Mouse (Mus musculus): Measurements from ENCODE around the gene Slfn5.
"Not testable (repeated sequence)": the region's sequence is repeated elsewhere in the genome, so short reads cannot be mapped to it uniquely, and the experiment has no call there.

Gene Slfn5

GRCm38 (mm10) chr11:82945636-82946035, 5.5 kb upstream of the Slfn5 start:
- no peak for DNase-seq (ENCODE audit: low spot score in 2 of 2)

- DNase-seq (ENCODE audit: low spot score in 2 of 2) = no peak
These were observed 3.7 kb upstream of the Slfn5 start for GRCm38 (mm10) chr11:82947457-82947856.

DNA sequence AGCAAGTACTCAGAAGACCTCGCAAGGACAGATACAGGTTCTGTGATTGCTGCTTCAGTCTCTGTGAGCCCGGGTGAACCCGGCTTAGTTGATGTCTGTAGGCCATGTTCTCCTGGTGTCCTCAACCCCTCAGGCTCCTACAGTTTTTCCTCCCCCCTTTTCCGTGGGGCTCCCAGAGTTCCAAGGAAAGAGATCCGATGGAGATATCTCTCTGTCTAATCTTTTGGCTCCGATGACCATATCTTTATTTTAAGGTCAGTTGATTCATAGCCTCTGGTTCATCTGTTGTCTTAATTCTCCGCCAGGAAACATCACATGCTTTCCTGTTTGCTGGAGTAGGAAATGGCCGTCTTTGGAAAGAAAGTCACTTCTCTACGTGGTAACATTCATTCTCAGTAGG, 2.1 kb upstream of the Slfn5 start:
- DNase-seq (ENCODE audit: low spot score in 2 of 2) = no peak

DNA sequence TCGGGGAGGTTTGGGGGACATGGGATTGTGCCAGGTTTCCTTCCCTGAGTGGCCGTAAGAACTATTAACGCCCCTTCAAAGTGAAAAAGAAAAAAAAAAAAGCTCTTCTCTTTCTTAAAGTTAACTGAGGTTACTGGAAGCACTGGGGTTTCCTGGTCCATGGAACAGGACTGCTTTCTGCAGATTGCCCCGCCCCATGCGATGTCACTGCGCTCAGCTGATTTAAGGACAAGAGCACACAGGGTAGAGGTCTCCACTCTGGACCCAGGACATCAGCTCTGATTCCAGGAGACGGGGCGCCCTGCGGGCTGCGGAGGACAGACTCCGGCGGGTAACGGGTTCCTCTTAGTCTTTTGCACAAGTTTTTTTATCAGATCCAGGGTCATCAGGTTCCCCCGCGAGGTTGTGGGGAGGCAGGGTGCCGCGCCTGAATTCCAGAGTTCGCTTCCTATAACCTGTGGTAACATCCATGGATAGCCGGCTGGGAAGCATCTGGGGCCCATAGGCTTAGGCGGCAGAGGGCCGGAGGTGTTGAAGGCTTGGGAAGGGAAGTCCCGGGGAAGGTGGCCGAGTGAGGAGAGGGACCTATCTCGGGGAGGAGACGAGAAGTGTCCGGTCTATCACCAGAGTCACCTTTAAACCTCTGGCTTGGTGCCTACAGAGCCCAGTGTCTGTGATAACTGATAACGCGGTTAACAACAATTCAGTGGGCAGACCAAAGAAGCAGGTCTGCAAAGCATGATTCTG, 889 bp downstream of the Slfn5 start:
- no peak for DNase-seq (ENCODE audit: low spot score in 2 of 2)

GRCm38 (mm10) chr11:82952612-82953542, 1.7 kb downstream of the Slfn5 start:
- DNase-seq (ENCODE audit: low spot score in 2 of 2) = no peak

DNA sequence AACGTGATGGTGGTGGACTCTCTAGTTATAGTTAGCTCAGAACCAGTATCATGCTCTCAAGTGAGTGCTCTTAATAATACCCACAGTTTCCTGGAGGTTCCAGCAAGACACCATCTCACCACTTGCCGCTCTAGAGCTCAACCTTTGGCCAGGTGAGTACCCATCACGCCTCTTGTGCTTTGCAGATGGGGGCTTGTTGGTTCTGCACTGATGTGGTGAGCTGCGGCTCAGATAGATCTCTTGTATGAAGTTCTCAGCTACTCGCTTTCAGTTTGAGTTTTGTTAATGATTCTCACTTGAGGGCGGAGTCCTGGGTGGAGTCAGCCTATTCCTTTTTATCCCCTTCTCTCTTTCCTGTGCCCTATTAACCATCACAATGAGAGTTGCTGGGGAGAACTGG, 3.5 kb downstream of the Slfn5 start:
- DNase-seq (ENCODE audit: low spot score in 2 of 2) = no peak

DNA sequence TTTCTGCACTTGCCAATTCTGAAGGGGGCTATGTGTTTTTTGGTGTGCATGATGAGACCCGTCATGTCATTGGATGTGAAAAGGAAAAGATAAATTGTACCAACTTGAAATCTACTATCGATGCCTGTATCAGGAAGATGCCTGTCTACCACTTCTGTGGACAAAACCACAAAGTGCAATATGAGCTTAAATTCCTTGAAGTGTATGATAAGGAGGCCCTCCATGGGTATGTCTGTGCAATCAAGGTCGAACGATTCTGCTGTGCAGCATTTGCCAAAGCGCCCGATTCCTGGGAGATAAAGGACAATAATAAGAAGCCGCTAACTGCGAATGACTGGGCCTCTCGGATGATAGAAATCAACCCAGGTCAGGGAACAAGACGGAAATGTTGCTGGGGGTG, 5.8 kb downstream of the Slfn5 start:
- DNase-seq (ENCODE audit: low spot score in 2 of 2) = no peak

- DNase-seq (ENCODE audit: low spot score in 2 of 2) = peak; percentile 12 to 32
These were observed 8.5 kb downstream of the Slfn5 start for GRCm38 (mm10) chr11:82959613-82960012.

DNA sequence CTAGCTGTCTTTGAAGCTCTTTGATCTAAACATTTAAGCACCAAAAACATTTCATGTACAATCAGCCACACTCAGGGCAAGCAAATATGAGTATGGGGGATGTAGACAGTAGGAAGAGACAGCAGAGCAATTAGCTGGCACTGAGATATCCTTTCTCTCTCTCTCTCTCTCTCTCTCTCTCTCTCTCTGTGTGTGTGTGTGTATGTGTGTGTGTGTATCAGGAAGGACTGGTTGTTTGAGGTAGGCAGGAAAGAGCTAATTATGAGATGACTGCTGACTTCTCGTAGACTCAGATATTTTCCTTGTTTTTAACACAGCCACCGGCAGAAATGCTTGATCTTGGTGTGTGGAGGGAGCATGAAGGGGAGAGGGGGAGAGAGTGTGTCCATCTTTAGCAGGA, 10.6 kb downstream of the Slfn5 start:
- no peak for DNase-seq (ENCODE audit: low spot score in 2 of 2)

DNA sequence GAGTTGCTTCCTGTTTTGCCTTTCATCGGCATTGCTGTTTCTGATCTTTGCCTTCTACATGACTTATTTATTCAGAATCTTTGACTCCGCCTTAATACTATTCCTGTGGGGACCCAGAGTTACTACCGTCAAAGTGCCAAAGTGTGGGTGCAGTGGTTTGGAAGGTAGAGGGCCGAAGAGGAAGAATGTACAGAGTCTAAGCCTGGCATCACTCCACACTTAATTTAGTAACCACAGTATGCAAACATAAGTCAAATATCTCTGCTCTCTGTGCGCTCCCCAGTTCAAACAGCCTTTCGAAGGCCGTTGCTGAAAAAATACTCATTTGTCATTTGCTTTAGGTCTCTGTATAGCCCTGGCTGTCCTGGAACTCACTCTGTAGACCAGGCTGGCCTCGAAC, 11.1 kb downstream of the Slfn5 start:
- DNase-seq (ENCODE audit: low spot score in 2 of 2) = no peak

DNA sequence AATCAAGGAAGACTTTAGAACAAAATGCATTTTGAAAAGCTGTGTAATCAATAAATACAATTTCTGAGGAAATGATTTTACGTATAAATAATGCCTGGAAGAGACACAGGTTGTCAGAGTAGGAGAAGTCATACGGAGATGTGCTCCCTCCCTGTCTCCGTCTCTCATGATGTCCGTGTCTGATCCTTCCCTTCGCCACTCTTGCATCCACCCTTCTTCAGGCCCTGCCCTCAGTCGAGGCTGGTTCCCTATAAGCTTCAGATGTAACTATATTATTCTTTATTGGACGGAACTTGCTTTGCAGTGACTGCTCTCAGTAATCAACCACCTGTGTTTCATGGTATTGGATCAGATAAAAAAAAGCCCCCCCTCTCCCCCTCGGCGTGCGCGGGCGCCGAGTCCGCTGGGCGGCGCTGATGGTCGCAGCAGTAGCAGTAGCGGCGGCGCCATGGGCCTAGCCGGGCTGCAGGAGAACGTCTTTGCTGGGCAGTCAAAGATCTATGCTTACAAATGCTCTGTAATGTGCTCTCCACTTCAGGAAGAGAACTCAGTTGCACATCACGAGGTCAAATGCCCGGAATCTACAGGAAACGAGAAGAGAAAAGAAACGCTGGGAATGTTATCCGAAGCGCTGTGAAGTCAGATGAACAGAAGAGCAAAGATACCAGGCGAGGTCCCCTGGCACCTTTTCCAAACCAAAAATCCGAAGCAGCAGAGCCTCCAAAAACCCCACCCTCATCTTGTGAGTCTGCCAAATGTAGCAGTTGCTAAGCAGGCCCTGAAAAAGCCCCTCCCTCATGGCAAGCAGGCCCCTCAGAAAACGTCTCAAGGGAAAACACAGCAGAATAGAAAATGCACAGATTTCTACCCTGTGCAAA, 19.8 kb downstream of the Slfn5 start:
- DNase-seq (ENCODE audit: low spot score in 2 of 2) = peak; percentile 13 to 16

GRCm38 (mm10) chr11:82971590-82971974, 20.4 kb downstream of the Slfn5 start:
- no peak for DNase-seq (ENCODE audit: low spot score in 2 of 2)

DNA sequence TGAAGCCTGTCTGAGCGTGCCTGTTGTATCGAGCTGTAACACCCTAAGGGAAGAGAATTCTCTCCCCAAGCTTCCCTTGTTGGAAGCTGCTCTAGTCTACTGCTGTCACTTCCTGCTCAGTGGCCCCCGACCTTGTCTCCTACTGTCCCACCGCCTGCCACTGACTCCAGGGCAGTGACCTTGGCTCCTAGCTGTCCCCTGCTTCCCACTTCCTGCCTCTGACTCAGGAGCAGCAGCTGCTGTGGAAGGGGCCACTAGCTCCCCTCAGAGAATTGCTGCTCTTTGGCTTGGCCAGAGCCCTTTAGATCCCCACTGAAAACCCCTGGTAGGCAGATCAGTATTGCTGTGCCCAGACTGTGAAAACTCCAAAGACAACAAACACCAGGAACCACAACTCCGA, 22.8 kb downstream of the Slfn5 start:
- no peak for DNase-seq (ENCODE audit: low spot score in 2 of 2)

GRCm38 (mm10) chr11:82982409-82982808, 31.3 kb downstream of the Slfn5 start:
- DNase-seq (ENCODE audit: low spot score in 2 of 2) = not testable (repeated sequence)

GRCm38 (mm10) chr11:82983193-82983592, 32.0 kb downstream of the Slfn5 start:
- no peak for DNase-seq (ENCODE audit: low spot score in 2 of 2)

DNA sequence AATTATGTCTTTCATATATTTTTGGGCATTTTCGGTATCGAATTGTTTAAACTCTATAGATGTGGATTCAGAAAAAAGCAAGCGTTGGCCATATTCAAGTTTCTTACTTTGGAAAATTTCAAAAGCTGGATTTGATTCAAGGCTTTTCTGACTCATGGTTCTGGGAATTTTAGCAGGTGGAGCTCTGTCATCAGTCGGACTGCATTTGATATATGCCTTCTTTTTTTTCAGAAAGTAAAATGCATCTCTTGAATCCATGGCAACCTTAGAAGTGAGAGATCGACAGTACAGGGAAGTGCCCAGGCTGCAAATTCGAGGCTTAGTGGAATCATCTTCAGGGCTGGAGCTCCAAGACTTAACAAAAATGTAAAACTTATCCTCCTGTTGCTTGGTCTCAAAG, 36.5 kb downstream of the Slfn5 start:
- no peak for DNase-seq (ENCODE audit: low spot score in 2 of 2)

GRCm38 (mm10) chr11:82989357-82989756, 38.2 kb downstream of the Slfn5 start:
- DNase-seq (ENCODE audit: low spot score in 2 of 2) = no peak

GRCm38 (mm10) chr11:82990612-82991385, 39.6 kb downstream of the Slfn5 start:
- DNase-seq (ENCODE audit: low spot score in 2 of 2) = not testable (repeated sequence)

- DNase-seq (ENCODE audit: low spot score in 2 of 2) = peak; percentile 29 to 38
These were observed 40.5 kb downstream of the Slfn5 start, which contains the start of gene Slfn9 for GRCm38 (mm10) chr11:82991469-82992166. Gene Slfn9, minus strand, starts transcription at chr11:82991830.

- DNase-seq (ENCODE audit: low spot score in 2 of 2) = no peak
These were observed 62.2 kb downstream of the Slfn5 start for GRCm38 (mm10) chr11:83013356-83013755.

All from right cerebral cortex, adult 2 months (tissue).